Mouse (Mus musculus) heart, postnatal 0 days (tissue): ENCODE measurements around the gene Gm26938.

ENCODE experiments used
- CTCF ChIP-seq: IDR thresholded peaks from 2 replicates; pipeline ENCODE4 v1.5.1; 2016; ENCODE audit warnings: antibody characterized with exemption, control low read depth, low read depth
- EP300 ChIP-seq: IDR thresholded peaks from 2 replicates; pipeline ENCODE4 v1.6.1; 2016; ENCODE audit warnings: antibody characterized with exemption, low read depth

- TF ChIP-seq CTCF = no peak
- TF ChIP-seq EP300 = no peak
Observed at GRCm38 (mm10) chr5:139821466-139822459, 4.4 kb downstream of the Gm26938 start.
